In genomic region chr4:105814533-105814932, GRCm38 (mm10) we compare ENCODE assay signal across 24 mouse cellular contexts. TPM values are rescaled to one million over a fixed set of nuclear protein-coding genes. Genes with fewer than 3 reads are reported as not detected.
"Had no signal": no experiment of that assay in that cellular context is flagged by ENCODE, and none has a peak within 500 bp of the region (broad histone marks: within the 10 kb centered on the region; RNA-seq: fewer than 3 reads in every experiment).

No protein-coding gene starts in this region.

- H3K4me2 ChIP-seq: lung, embryonic 14.5 days; midbrain, embryonic 12.5 days; neural tube, embryonic 13.5 days; neural tube, embryonic 15.5 days; stomach, embryonic 15.5 days had no signal

- H3K9ac ChIP-seq: lung, embryonic 14.5 days; midbrain, embryonic 12.5 days; neural tube, embryonic 13.5 days; neural tube, embryonic 15.5 days; stomach, embryonic 15.5 days had no signal

- H3K36me3 ChIP-seq: midbrain, embryonic 12.5 days; neural tube, embryonic 13.5 days; neural tube, embryonic 15.5 days; stomach, embryonic 15.5 days had no signal

- H3K9me3 ChIP-seq: midbrain, embryonic 12.5 days; neural tube, embryonic 13.5 days; neural tube, embryonic 15.5 days; stomach, embryonic 15.5 days had no signal

- H3K27me3 ChIP-seq: midbrain, embryonic 12.5 days; neural tube, embryonic 13.5 days; neural tube, embryonic 15.5 days; stomach, embryonic 15.5 days had no signal

- H3K27ac ChIP-seq: midbrain, embryonic 12.5 days; neural tube, embryonic 13.5 days; neural tube, embryonic 15.5 days; stomach, embryonic 15.5 days; stomach, postnatal 0 days had no signal

- H3K4me1 ChIP-seq: midbrain, embryonic 12.5 days; neural tube, embryonic 13.5 days; neural tube, embryonic 15.5 days; stomach, embryonic 15.5 days had no signal

- ATAC-seq: midbrain, embryonic 16.5 days had no signal

- DNase-seq: lung, adult 18-20 months; lung, embryonic 14.5 days; lung, postnatal 10 days; lung, postnatal 4 days; midbrain, embryonic 14.5 days; right cerebral cortex, postnatal 14 days; thymus, adult 2 months; thymus, postnatal 25 days; thymus, postnatal 4 days had no signal

- H3K4me3 ChIP-seq: midbrain, embryonic 12.5 days; myocyte; neural tube, embryonic 13.5 days; neural tube, embryonic 15.5 days; stomach, embryonic 15.5 days had no signal

RNA-seq across cellular contexts. Expression of gene Gm12728, which starts 24.9 kb away (rescaled TPM):
- total RNA-seq: megakaryocyte, adult 5-6 weeks; megakaryocyte-erythroid progenitor cell, adult 5-6 weeks had no signal
- polyA plus RNA-seq: liver, embryonic 16.5 days; lung, embryonic 16.5 days; midbrain, embryonic 12.5 days; midbrain, embryonic 14.5 days; midbrain, embryonic 16.5 days; myocyte; neural tube, embryonic 11.5 days; neural tube, embryonic 13.5 days; neural tube, embryonic 15.5 days; spleen, adult 2 months; testis, adult 2 months; thymus, adult 2 months; urinary bladder, adult 2 months had no signal
